Mouse (Mus musculus) thymus, postnatal 36 days (tissue): Measurements from ENCODE around the gene Tspan4.
A peak's percentile ranks its signal among the peaks of the same experiment; 100 is the strongest.
"Not testable (repeated sequence)": the region's sequence is repeated elsewhere in the genome, so short reads cannot be mapped to it uniquely, and the experiment has no call there.

Source experiments
- DNase-seq, 2 experiments: peaks; one replicate each; pipeline ENCODE4 v3.0.0; 2022; ENCODE audit warnings: mixed read lengths in 2 of 2

Tspan4 gene

DNA sequence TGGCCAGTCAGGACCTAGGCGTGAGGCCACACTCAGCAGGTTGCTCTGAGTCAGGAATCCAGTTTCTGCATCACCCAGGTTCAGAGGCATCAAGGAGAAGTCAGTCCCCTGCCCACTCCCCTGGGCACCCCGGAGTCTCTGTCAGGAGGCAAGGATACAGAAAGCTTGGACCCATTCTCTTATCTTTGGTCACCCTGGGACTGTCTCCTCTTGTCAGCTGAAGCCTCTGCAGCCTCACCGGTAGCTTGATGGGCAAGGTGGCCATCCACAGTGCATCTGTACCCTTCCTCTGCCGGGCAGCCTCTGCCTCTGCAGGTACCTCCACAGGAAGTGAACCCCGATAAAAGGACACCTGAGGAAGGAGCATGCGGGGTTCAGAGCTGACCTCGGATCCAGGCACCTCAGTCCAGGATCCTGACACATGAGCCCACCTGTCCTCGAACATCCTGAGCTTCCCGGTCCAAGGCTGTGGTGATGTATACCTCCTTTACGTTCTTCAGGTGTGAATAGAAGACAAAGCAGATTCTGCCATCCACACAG, 35.8 kb upstream of the Tspan4 start:
- no peak for DNase-seq

DNA sequence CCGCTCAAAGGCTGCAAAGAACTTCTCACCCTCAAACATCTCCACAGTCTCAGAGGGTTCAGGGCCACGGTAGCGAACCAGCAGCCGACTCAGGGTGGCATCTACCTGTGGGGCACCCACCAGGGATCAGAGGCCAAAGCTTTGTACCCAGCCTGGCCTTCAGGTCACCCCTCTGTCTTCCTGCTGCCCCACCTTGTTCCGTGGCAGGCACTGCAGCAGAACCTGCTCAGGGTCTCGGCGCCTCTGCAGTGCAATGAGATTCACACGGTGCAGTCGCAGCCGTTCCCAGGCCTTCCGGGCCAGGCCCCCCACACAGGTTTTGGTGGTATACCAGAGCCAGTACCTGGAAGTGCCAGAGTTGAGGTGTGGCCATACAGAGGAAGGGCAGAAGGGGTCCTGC, 35.2 kb upstream of the Tspan4 start:
- peak in 1 of 2 experiments; percentile 16 for DNase-seq

DNA sequence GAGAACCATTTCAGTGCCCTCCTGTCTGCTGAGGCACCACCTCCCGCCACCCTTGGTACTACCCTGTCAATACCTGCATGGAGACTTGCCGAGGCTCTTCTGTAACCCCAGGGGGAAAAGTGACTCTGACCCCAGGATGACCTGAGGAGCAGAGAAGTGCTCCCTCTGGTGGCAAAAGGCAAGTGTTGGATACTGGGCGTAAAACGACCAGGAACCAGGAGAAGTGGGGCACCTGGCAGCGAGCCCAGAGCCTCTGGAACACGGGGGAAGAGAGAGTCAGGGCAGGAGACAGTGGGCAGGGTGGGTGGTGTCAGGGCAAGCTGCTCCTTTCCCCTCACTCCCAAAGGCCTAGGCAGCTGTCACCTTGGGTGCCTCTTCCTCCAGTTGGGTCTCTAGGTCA, 34.4 kb upstream of the Tspan4 start:
- peak in 1 of 2 experiments; percentile 38 for DNase-seq

DNA sequence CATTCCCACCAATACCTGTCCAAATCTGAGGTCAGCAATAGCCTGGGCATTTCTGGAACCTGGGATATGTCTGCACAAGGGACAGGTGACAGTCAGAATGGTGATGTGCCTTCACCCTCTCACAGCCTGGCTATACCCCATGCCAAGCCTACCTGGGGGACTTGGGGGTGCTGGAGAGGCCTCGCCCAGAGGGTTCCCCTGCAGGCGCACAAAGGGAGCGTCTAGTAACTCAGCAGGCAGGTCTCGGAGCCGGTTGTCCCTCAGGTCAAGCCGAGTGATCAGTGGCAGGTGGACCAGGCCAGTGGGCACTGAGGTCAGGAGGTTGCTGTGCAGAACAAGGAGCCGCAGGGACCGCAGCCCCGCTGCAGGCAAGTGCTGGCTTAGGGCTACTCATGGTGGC, 33.6 kb upstream of the Tspan4 start:
- DNase-seq: no peak

DNA sequence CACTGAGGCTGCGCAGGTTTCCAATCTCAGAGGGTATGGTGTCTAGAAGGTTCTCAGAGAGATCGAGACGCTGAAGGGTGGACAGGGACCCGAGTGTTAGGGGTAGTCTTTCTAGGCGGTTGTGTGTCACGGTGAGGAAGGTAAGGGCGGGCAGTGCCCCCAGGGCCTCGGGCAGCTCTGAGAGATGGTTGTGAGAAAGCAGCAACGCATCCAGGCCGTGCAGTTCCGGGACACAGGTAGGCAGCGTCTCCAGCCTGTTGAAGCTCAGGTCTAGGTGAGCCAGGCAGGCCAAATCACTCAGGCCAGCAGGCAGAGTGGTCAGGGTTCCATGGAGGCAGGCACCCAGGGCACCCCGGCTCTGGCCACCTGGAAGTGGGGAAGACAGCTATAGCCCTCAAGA, 32.8 kb upstream of the Tspan4 start:
- DNase-seq: peak in 1 of 2 experiments; percentile 14

DNA sequence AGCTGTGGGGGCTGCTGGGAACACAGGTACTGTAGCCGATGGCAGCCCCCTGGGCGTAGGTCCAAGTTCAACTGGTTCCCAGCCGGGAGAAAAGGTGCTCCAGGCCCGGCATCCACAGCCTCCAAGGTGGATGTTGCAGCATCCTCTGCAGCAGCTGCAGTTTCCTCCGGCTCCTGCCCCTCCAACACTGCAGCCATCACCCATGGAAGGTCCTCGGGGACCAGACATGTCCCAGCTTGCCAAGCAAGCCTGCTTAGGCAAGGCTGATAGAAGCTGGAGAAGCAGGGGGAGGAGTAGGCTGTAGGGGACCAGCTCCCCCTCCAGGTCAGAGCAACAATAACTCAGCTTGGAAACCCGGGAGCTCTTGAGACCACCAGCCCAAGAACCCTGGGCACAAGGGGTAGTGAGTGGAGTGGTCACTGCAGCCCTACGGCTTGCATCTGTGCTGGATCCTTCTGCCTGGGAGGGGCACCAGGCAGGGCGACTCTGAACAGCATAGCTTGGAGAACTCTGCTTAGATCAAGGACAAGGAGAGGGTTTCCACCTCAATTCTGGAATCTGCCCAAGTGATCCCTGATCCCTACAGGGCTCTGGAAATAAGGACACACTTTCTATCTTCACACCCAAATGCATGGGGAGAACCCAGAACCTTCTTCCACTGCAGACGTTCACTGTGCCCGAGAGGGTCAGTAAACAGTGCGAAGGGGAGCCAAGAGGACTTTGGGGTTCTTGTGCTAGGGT, 31.8 kb upstream of the Tspan4 start:
- peak; percentile 43 to 55 for DNase-seq

DNA sequence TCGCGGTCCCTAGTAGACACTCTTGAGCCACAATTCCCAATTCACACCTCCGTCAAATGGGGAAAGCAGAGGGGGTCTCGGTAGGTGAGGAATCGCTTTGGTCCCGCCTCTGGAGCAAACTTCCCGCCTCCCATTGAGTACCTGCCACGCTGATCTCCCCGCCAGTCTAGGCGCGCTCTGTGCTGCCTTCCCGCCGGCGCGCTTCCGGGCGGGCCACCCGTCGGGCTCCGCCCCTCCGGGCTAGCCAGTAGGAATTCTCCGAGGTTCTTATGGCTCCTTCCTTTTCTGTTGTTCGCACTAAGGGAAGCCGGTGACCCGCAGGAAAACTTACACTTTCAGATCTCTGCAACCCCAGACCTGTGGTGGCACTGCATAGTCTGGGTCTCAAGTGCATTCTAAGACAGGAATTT, 31.2 kb upstream of the Tspan4 start, which contains the start of gene Pidd1:
Gene Pidd1, minus strand, starts transcription at position 198 of the 410 bp plus-strand sequence.
- DNase-seq: peak; percentile 58 to 73

DNA sequence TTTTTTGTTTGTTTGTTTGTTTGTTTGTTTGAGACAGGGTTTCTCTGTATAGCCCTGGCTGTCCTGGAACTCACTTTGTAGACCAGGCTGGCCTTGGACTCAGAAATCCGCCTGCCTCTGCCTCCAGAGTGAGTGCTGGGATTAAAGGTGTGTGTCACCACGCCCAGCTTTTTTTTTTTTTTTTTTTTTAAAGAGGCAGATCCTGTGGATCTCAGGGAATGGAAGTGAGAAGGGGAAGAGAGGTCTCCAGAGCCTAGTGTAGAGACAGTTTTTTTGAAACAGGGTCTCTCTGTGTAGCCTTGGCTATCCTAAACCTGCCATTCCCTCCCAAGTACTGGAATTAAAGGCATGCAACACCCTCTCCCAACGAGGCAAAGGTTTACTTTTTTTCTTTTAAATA, 28.7 kb upstream of the Tspan4 start:
- DNase-seq: not testable (repeated sequence)

DNA sequence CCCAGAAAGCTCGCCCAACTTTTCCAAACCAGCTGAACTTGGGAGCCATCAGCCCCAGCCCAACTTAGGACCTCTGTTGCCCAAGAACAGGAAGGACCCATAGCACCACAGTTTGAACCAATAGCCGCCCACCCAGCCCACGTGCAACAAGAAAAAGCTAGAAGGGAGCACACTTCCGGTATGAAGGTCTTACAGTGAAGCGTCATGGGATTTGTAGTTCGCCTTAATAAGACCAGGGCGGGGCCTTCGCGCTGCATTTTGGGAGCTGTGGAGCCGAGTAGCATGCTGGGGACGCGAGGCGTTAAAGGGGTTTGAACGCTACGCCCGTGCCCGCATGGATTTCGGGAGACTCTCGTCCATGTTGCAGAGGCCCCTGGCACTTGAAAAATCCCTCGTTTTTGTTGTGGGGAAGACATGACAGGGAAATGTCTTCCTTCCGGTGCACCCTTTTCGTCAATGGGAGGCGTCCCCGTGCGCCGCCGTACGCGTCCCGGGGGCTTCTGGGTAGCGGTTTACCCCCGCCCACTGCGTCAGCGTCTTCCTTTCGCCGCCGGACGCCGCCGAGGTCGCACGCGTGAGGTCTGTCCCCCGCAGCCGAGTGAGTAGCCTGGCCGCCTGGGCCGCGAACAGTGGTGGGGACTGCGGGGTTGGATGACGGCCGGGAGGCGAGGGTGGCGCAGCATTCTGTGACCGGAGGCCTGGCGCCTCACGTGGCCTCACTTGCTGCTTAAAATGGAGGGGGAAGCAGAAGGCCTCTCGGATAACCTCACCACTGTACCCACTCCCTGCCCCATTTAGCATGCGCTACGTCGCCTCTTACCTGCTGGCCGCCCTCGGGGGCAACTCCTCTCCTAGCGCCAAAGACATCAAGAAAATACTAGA, 27.7 kb upstream of the Tspan4 start, which contains the start of gene Rplp2:
Gene Rplp2, plus strand, starts transcription at position 261 of the 882 bp plus-strand sequence.
- peak; percentile 93 for DNase-seq

DNA sequence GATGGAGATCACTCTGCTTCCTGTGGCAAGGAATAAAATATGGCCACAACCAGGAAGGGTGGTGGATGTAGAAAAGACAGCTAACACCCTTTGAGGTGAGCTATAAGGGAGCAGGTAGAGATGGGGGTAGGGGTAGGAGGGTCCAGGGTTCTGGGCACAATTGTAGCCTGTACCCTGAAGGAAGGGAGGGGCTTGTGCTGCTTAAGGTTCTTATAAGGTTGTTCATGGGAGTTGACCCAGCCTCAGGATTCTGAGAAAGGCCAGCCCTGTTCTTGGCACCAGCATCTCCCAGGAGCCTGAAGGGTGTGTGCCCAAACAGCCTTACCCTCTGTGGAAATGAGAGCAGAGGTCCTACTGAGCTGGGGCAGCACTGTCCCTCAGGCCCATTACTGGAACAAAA, 23.1 kb upstream of the Tspan4 start:
- DNase-seq: no peak

DNA sequence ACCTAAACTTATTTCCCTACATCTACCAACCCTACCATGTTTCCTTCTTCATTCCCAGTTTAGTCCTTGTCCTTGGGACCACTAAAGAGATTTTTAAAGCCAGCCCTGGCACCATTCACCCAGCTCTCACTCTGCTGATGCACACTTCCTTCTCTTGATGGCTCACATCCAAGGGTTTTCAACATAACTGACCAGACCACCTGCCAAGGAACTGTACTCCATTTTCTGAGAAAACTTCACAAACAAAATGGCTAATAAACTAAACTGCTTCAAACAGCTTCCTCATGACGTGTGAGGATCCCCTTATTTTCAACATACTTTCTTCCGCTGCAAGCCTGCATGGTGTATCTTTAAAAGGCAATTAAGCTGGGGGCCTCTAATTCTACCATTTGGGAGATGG, 21.4 kb upstream of the Tspan4 start:
- no peak for DNase-seq

DNA sequence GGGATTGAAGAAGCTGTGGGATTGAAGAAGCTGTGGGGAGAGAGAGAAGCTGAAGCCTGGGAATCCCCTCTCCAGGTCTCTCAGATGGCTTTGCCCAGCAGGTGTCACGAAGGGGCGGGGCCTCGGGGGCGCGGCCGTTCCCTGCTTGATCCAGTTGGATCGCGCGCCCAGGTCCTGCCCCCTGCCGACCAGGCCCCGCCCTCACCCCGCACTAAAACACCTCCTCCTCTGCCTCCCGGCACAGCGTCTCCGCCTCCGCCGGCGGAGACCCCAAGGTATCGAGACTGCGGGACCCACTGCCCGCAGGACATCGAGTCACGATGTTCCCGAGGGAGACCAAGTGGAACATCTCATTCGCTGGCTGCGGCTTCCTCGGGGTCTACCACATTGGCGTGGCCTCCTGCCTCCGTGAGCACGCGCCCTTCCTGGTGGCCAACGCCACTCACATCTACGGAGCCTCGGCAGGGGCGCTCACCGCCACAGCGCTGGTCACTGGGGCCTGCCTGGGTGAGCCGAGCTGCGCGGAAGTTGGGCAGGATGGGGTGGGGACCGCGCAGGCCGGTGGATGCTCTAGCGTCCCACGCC, 20.0 kb upstream of the Tspan4 start, which contains the start of gene Pnpla2:
Gene Pnpla2, plus strand, starts transcription at position 232 of the 585 bp plus-strand sequence.
- DNase-seq: peak; percentile 95 to 96

DNA sequence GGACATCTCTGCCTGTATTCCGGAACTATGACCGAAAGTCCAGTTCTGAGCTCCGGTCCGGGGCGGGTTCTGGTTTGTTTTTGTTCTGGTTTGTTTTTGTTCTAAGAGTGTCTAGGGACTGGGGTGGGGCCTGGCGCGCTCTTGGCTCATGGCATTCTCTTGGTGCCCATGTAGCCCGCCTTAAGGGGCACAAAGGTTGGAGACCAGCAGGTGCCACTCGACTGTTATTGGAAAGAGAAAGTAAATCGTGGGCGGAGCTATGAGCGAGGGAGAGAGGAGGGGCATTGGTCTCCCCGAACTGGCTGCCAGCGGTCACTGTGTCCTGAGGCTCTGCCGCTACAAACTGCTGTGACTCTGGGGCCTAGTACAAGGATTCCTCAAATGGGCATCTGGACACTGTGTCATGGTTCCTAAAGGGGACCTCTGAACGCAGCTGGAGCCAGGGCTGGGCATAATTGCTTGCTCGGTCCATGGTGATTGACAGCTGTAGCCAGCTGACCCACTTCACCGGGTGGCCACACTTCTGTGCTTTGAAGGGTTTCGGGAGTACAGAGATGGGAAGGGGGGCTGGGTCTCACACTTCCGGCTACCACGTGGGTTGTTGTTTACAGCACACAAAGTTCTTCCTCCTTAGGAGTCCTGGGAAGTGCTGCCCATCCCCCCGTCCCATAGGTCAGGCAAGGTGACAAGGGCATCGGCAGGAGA, 19.3 kb upstream of the Tspan4 start:
- DNase-seq: peak; percentile 43 to 55

DNA sequence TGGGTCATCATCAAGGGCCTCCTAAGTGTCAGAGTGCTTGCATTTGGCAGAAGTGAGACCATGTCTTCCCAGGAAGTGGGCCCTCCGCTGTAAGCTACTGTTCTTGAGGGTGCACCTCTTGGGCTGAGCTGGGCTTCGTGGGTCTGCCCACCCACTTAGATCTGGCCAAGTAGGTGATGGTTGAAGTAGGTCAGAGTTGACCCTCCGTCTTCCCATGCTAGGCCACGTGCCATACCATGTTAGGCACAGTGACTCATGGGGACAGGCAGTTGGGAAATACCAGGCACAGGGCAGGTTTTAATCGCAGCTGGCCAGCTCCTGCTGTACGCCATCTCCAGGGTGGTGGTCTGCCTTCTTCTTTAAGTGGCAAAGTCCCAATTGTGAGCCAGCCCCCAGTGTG, 18.3 kb upstream of the Tspan4 start:
- no peak for DNase-seq

DNA sequence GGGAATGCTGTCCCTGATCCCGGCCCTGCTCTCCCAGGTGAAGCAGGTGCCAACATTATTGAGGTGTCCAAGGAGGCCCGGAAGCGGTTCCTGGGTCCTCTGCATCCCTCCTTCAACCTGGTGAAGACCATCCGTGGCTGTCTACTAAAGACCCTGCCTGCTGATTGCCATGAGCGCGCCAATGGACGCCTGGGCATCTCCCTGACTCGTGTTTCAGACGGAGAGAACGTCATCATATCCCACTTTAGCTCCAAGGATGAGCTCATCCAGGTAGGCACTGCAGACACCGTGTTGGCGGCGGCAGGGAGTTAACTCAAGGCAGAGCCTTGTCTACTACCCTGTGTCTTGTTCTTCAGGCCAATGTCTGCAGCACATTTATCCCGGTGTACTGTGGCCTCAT, 17.8 kb upstream of the Tspan4 start:
- no peak for DNase-seq

DNA sequence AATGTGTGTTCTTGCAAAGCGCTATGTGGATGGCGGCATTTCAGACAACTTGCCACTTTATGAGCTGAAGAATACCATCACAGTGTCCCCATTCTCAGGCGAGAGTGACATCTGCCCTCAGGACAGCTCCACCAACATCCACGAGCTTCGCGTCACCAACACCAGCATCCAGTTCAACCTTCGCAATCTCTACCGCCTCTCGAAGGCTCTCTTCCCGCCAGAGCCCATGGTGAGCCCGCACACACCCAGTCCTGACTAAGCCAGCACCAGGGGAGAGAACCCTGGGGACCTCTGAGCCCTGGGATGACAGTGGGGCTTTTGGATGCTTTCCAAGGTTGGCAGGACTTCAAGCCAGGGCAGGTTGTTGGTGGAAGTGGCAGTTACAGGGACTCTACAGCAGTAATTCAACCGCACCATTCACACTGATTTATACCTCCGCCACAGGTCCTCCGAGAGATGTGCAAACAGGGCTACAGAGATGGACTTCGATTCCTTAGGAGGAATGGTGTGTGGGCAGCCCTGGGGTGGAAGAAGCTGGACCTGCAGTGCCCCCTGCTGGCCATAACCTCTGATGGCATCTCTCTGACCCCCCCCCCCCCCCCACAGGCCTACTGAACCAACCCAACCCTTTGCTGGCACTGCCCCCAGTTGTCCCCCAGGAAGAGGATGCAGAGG, 16.9 kb upstream of the Tspan4 start:
- DNase-seq: peak; percentile 51 to 58

DNA sequence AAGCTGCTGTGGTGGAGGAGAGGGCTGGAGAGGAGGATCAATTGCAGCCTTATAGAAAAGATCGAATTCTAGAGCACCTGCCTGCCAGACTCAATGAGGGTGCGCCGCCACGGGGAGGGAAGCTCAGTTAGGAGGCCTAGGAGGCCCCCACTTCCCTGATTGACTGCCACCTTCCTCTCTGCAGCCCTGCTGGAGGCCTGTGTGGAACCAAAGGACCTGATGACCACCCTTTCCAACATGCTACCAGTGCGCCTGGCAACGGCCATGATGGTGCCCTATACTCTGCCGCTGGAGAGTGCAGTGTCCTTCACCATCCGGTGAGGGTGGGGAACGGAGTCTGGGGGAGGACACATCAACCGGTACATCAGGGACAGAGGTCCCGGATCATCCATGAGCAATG, 16.4 kb upstream of the Tspan4 start:
- peak in 1 of 2 experiments; percentile 26 for DNase-seq

DNA sequence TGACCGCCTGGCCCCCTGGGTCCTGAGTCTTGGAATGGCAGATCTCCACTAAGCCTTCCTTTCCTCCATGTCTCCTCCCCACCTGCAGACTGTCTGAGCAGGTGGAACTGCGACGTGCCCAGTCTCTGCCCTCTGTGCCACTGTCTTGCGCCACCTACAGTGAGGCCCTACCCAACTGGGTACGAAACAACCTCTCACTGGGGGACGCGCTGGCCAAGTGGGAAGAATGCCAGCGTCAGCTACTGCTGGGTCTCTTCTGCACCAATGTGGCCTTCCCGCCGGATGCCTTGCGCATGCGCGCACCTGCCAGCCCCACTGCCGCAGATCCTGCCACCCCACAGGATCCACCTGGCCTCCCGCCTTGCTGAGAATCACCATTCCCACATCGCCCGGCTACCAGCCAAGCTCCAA, 15.7 kb upstream of the Tspan4 start:
- peak in 1 of 2 experiments; percentile 20 for DNase-seq

DNA sequence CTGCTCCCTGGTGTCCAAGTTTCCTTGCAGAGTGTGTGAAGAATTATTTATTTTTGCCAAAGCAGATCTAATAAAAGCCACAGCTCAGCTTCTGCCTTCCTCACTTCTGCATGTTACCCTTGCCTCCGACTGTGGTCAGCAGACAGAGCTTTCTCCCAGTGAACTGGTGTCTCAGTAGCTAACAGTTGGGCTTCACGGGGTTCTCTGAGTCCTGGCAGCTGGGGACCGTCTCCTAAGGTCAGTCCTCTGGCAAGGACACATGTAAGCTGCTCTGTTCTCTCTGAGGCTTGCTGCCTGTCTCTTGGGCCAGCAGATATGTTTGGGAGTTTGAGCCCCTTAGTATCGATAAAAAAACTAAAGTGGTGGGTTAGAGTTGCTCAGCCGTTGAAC, 15.0 kb upstream of the Tspan4 start:
- no peak for DNase-seq

DNA sequence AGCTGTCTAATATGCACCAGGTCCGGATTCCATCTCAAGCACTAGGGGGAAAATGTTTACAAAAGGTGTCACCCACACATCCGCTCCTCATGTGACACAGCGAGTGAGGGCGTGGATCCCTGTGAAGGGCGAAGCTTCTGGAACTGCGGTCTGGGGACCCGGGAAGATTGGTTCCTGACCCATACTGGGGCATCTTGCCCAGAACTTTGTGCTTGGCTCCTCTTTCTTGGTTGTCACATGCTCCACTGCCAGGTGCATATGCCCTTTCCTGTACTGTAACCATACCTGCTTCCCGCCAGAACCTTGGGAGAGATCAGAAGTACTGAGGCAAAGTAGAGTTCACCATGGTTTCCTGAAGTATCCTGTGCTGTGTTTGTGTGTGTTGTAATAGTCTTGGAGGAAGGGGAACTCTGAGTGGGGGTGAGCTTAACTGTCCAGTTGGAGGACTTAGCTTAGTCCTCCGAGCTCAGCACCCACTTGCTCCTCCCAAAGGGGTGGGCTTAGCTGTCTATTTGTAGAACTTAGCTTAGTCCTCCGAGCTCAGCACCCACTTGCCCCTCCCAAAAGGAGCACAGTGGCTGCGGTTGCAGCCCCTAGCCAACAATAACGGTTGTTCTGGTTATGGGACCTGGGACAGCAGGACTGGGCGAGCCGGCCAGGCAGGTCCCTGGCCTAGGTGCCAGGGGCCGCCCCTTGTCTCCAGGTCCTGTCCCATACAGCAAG, 14.5 kb upstream of the Tspan4 start, which contains the start of gene Cracr2b:
Gene Cracr2b, plus strand, starts transcription at position 704 of the 723 bp plus-strand sequence.
- DNase-seq: no peak
